Mouse (Mus musculus): ENCODE measurements around the gene Pygo2. TPM values are rescaled to one million over a fixed set of nuclear protein-coding genes. Genes with fewer than 3 reads are reported as not detected.
A peak's percentile ranks its signal among the peaks of the same experiment; 100 is the strongest.

Pygo2 gene
- total RNA-seq (2021) = 10 to 100 TPM; 15.3 to 17.0 TPM
- long read RNA-seq, experiment 1, transcript Pygo2-201 (3 exons, 3,198 nt) = major isoform, 8 of 17 reads
- long read RNA-seq, experiment 1, partial matches to known transcripts = 8 of 17 reads
- long read RNA-seq, experiment 1, other reads (novel, unspliced or antisense) = 1 of 17 reads
- long read RNA-seq, experiment 2, partial matches to known transcripts = 0 of 6 reads
- long read RNA-seq, experiment 2, other reads (novel, unspliced or antisense) = 3 of 6 reads

GRCm38 (mm10) chr3:89430171-89431159 lies at the start of gene Pygo2:
TSS of gene Pygo2 (plus strand) at chr3:89430214.
- peak; percentile 94 to 98 for DNase-seq

GRCm38 (mm10) chr3:89380291-89380690 lies 49.7 kb upstream of the Pygo2 start:
- no peak for DNase-seq

- DNase-seq = no peak
These were observed 49.3 kb upstream of the Pygo2 start for GRCm38 (mm10) chr3:89380711-89381110.

- no peak for DNase-seq
These were observed 48.8 kb upstream of the Pygo2 start for GRCm38 (mm10) chr3:89381233-89381632.

DNA sequence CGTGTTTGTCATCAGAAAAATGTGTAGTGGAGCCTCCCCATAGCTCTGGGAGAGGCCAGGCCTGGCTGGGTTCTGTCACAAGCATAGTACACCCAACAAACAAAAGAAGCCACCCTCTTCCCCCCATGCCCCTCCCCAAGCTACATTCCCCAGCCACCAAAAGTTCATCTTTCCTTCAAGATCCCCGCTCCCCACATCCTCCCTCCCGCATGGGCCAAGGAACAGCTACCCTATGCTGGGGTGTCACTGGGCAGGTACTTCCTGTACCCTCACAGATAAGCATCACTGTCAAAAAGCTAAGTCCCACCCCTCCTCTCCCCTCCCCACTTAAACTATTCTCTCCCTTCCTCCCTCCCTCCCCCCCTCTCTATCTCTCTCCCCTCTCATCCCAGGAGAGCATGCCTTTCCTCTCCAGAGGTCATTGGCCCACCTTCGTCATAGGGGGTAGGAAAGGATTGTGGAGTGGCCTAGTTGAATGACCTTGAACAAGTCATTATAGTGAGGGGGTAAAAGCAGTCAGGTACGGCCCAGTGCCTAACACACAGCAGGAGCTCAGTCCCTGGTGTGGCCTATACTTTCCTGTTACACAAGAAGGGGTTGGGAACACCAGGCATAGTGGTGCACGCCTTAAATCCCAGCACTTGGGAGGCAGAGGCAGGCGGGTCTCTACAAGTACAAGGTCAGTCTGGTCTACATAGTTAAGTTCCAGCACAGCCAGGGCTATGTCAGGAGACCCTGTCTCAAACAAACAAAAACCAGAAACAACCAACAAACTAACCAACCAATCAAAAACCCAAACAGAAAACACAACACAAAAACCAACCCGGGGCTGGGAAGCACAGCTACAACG lies 47.8 kb upstream of the Pygo2 start:
- DNase-seq = no peak

- DNase-seq = no peak
These were observed 47.1 kb upstream of the Pygo2 start for GRCm38 (mm10) chr3:89382950-89383349.

- DNase-seq = no peak
These were observed 46.3 kb upstream of the Pygo2 start for GRCm38 (mm10) chr3:89383651-89384255.

DNA sequence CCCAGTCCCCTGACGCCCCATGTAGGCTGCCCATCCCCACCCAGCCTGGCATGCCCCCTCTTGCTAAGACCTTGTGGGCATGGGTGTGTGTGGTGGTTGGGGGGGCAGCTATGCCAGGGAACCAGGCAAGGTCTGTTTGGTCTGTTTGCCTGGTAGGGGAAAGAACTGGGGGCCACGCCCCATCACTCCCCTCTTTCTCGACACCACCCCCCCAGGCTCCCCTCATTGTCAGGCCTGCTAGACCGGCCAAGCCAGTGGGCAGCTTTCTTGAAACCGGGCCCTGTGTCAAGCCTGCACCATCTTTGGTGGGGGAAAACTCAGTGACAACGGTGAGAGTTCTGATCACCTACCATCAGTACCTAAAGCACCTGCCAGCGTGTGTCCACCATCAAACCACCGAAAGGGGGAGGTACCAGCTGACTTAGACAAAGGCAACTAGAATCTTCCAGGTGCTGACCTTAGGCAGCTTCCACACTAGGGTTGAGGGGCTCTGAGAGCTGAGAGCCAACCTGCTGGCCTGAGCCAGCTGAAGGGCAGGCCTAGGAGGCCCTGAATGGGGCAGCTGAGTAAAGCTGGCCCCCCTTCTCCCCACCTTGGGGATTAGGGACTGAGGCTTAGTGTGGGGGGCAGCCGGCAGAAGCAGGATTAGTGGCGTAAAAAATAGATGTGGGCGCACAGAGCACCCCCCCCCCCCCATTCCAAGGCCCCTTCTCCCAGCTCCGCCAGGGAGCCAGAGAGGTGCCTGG lies 45.5 kb upstream of the Pygo2 start:
- no peak for DNase-seq

GRCm38 (mm10) chr3:89385451-89385850 lies 44.6 kb upstream of the Pygo2 start:
- DNase-seq = no peak

GRCm38 (mm10) chr3:89386438-89387420 lies 43.3 kb upstream of the Pygo2 start:
- no peak for DNase-seq

DNA sequence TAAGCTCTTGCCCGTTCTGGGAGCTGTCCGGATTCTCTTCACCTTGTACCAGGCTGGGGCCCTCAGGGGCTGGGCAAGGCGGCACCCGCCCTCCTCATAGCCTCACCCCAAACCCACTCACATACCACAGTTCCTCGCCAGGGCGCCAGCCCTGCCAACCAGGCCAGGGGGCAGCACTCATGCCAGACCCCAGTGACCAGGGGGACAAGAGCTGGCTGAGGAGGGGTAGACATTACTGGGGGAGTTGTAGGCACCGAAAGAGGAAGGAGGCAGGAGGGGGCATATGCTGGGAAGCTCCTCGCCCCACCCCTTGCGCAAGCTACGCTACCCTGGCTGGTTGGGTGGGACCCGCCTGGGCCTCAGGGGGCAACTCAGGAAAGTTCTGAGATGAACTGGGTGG lies 42.4 kb upstream of the Pygo2 start:
- peak; percentile 44 to 59 for DNase-seq

- DNase-seq = peak; percentile 70 to 84
These were observed 41.7 kb upstream of the Pygo2 start for GRCm38 (mm10) chr3:89388134-89388881.

DNA sequence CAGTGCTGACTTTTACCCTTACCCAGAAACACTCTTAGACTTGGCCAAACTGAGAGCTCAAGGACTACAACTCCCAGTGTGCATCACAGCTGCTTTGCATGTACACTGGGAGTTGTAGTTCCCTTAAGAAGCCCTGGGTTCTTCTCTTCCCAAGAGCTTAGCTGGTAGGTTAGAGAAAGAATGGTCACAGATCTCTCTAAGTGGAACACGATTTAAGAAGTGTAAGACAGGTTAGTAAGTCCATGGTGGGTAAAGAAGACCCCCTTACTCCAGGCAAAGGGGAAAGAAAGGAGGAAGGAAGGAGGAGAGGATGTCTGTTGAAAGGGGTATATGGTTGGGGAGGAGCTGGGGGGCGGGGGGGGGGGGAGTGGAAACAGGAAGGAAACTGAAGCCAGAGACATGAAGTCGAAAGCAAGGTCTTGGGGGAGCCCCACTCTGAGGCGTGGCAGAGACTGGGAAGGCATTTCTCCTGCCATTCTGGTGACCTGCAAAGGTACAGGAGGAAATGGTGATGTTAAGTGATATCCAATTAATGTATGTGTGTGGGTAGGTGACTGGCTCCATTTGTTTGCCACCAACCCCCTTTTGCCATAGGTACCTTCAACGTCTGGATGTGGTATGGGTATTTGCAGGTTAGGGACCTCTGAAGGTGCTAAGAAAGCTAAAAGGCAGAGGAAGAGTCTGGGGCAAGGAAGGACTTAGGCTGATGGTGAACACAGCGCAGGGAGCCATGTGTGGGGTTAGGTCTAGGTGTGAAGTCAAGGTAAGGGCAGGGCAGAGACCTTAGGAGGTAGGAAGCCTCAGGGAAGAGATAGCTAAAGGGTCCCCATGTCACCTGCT lies 40.9 kb upstream of the Pygo2 start:
- peak; percentile 55 to 62 for DNase-seq

DNA sequence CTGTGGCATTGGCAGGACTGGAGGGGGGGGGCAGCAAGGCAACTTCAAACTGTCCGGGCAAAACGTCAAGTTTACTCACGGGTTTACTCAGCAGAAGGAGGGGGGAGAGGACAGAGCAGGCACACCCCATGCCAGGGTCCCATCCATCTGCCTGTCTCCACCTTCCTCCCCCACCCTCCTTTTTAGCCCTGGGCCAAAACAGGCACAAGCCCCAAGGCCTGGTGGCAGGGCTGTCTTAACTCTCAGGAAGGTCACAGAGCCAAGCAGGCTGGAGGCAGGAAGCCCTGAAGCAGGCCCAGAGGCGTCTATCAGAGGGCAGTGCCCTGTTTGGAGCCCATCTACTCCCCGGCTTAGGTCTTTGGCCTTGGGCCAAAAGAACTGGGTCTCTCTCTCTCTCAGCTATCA lies 39.9 kb upstream of the Pygo2 start:
- peak; percentile 72 to 81 for DNase-seq

GRCm38 (mm10) chr3:89390699-89391662 lies 39.0 kb upstream of the Pygo2 start:
- DNase-seq = peak in 1 of 2 experiments; percentile 48

GRCm38 (mm10) chr3:89391663-89392511 lies 38.1 kb upstream of the Pygo2 start:
- peak; percentile 81 to 89 for DNase-seq

Measured in heart, adult 18-20 months (tissue).